Mouse (Mus musculus): ENCODE measurements at regions not wholly inside any gene's neighbourhood (a gene's known extent, or its start where the extent isn't known, plus 50 kb on each side); places are given as distances from the start of the nearest gene placed in this dataset.

- DNase-seq (ENCODE audit: low read depth): no peak
These were observed 50.4 kb upstream of the Sox13 start for GRCm38 (mm10) chr1:133474546-133474945.
